ENCODE assay signal across 8 mouse cellular contexts in genomic region chr13:21981803-21982193, GRCm38 (mm10). TPM values are rescaled to one million over a fixed set of nuclear protein-coding genes. Genes with fewer than 3 reads are reported as not detected.
DNase-seq lines count a peak whose midpoint lies in the region; ATAC-seq and TF ChIP-seq lines count a peak whose summit lies in the region.
"Had no signal": no experiment of that assay in that cellular context is flagged by ENCODE, and none has a peak within 500 bp of the region (broad histone marks: within the 10 kb centered on the region; RNA-seq: fewer than 3 reads in every experiment).

No protein-coding gene starts in this region.

- DNase-seq in lung, adult 18-20 months: no peak
- no peak for DNase-seq in forebrain, embryonic 14.5 days (ENCODE audit: low spot score)
- no peak for DNase-seq in limb, embryonic 14.5 days (ENCODE audit: low spot score)
- no peak for DNase-seq in kidney, postnatal 36 days
- DNase-seq in cerebellum, adult 8-10 months: no peak
- DNase-seq: spleen, adult 18-20 months had no signal

- no peaks in the 10 kb centered on the region for H3K9me3 ChIP-seq in lung, embryonic 16.5 days (ENCODE audit: control insufficient read depth, low read length)
- H3K9me3 ChIP-seq in forebrain, embryonic 14.5 days (replicated peaks; ENCODE audit: control insufficient read depth, low read length): no peaks in the 10 kb centered on the region
- H3K9me3 ChIP-seq in limb, embryonic 14.5 days (ENCODE audit: control insufficient read depth, low read length): no peaks in the 10 kb centered on the region
- H3K9me3 ChIP-seq in stomach, embryonic 15.5 days: no peaks in the 10 kb centered on the region

- WGBS in lung, embryonic 16.5 days: 5% methylated on average over 17 of the region's 17 CpGs
- WGBS in forebrain, embryonic 14.5 days: 6% methylated on average over 17 of the region's 17 CpGs
- 3% methylated on average over 17 of the region's 17 CpGs for WGBS in limb, embryonic 14.5 days
- 14% methylated on average over 17 of the region's 17 CpGs for WGBS in stomach, embryonic 15.5 days

- peak overlapping the region; percentile 61 for H3K4me3 ChIP-seq in lung, embryonic 16.5 days (ENCODE audit: low read length)
- H3K4me3 ChIP-seq in forebrain, embryonic 14.5 days (ENCODE audit: low read depth, low read length): peak overlapping the region; percentile 51
- H3K4me3 ChIP-seq in limb, embryonic 14.5 days (replicated peaks; ENCODE audit: low read length): peak overlapping the region; percentile 58
- H3K4me3 ChIP-seq in stomach, embryonic 15.5 days (replicated peaks): peak overlapping the region; percentile 61

- H3K9ac ChIP-seq in lung, embryonic 16.5 days (ENCODE audit: low read length): peak overlapping the region; percentile 79
- H3K9ac ChIP-seq in forebrain, embryonic 14.5 days (ENCODE audit: low read length): peak overlapping the region; percentile 77
- H3K9ac ChIP-seq in limb, embryonic 14.5 days (ENCODE audit: low read depth, low read length, severe bottlenecking): peak overlapping the region; percentile 77
- H3K9ac ChIP-seq in stomach, embryonic 15.5 days: peak overlapping the region; percentile 41

- no peak overlapping the region for H3K27ac ChIP-seq in lung, embryonic 16.5 days (ENCODE audit: low read length)
- H3K27ac ChIP-seq in forebrain, embryonic 14.5 days (ENCODE audit: low read depth, low read length): no peak overlapping the region
- H3K27ac ChIP-seq in limb, embryonic 14.5 days (replicated peaks; ENCODE audit: low read depth, low read length): no peak overlapping the region
- H3K27ac ChIP-seq in stomach, embryonic 15.5 days: no peak overlapping the region

- ATAC-seq in lung, embryonic 16.5 days (ENCODE audit: low read depth): peak; percentile 57; the same call in 1 of the 2 replicates
- ATAC-seq in forebrain, embryonic 14.5 days: peak; percentile 37; the same call in 1 of the 2 replicates
- ATAC-seq in limb, embryonic 14.5 days (ENCODE audit: low FRiP score, low read depth): no peak
- ATAC-seq in stomach, embryonic 15.5 days (ENCODE audit: insufficient read depth, low FRiP score, low read depth): no peak

- peaks cover 5% of the 10 kb centered on the region; the same call in 1 of the 2 replicates for H3K27me3 ChIP-seq in lung, embryonic 16.5 days (ENCODE audit: control insufficient read depth, insufficient read depth, low read depth, low read length)
- peaks cover 33% of the 10 kb centered on the region for H3K27me3 ChIP-seq in forebrain, embryonic 14.5 days (replicated peaks; ENCODE audit: control insufficient read depth, insufficient read depth, low read length)
- H3K27me3 ChIP-seq in limb, embryonic 14.5 days (ENCODE audit: control insufficient read depth, insufficient read depth, low read length): peaks cover 13% of the 10 kb centered on the region; the same call in 1 of the 2 replicates
- H3K27me3 ChIP-seq in stomach, embryonic 15.5 days (replicated peaks): peaks cover 36% of the 10 kb centered on the region

- H3K36me3 ChIP-seq in lung, embryonic 16.5 days (ENCODE audit: control insufficient read depth, insufficient read depth, low read length): no peaks in the 10 kb centered on the region
- H3K36me3 ChIP-seq in forebrain, embryonic 14.5 days (ENCODE audit: control insufficient read depth, insufficient read depth, low read length): no peaks in the 10 kb centered on the region
- no peaks in the 10 kb centered on the region for H3K36me3 ChIP-seq in limb, embryonic 14.5 days (ENCODE audit: control insufficient read depth, insufficient read depth, low read length)
- no peaks in the 10 kb centered on the region for H3K36me3 ChIP-seq in stomach, embryonic 15.5 days

- TF ChIP-seq POLR2A in limb, embryonic 14.5 days (IDR thresholded peaks at IDR 0.05; ENCODE audit: borderline replicate concordance, extremely low read depth, insufficient read depth, insufficient read length): no peak

- peak overlapping the region; percentile 94 for H3K4me2 ChIP-seq in lung, embryonic 16.5 days (ENCODE audit: low read depth, low read length)
- H3K4me2 ChIP-seq in forebrain, embryonic 14.5 days (ENCODE audit: low read length): peak overlapping the region; percentile 97
- peak overlapping the region; percentile 96 for H3K4me2 ChIP-seq in limb, embryonic 14.5 days (replicated peaks; ENCODE audit: low read depth, low read length, severe bottlenecking)
- H3K4me2 ChIP-seq in stomach, embryonic 15.5 days: peak overlapping the region; percentile 98

- H3K4me1 ChIP-seq in lung, embryonic 16.5 days (replicated peaks; ENCODE audit: control insufficient read depth, insufficient read depth, low read length): no peaks in the 10 kb centered on the region
- H3K4me1 ChIP-seq in forebrain, embryonic 14.5 days (ENCODE audit: control insufficient read depth, insufficient read depth, low read length): peaks cover 5% of the 10 kb centered on the region; the same call in 1 of the 2 replicates
- H3K4me1 ChIP-seq in limb, embryonic 14.5 days (ENCODE audit: control insufficient read depth, insufficient read depth, low read length): peaks cover 6% of the 10 kb centered on the region; the same call in 1 of the 2 replicates
- peaks cover 10% of the 10 kb centered on the region; the same call in 1 of the 2 replicates for H3K4me1 ChIP-seq in stomach, embryonic 15.5 days

RNA-seq across cellular contexts. Expression of gene Pom121l2, which starts 0.8 kb away (rescaled TPM):
- 0.16 and 0.18 TPM in 2 replicates for polyA plus RNA-seq in lung, embryonic 16.5 days (2015; fragmentation: Nextera tagmentation; extraction: Ambion mirVana)
- polyA plus RNA-seq in forebrain, embryonic 14.5 days (2014; fragmentation: Nextera tagmentation; extraction: Ambion mirVana): 0.14 TPM in 1 of 2 replicates, not detected in the other
- 0.09 and 0.17 TPM in 2 replicates for polyA plus RNA-seq in limb, embryonic 14.5 days (2012; rRNA removed)
- polyA plus RNA-seq in limb, embryonic 14.5 days (2014; fragmentation: Nextera tagmentation; extraction: Ambion mirVana): 0.11 and 0.18 TPM in 2 replicates
- polyA plus RNA-seq in stomach, embryonic 15.5 days (2015; fragmentation: Nextera tagmentation; extraction: Ambion mirVana): 0.09 and 0.12 TPM in 2 replicates

RNA-seq across cellular contexts. Expression of gene Prss16, which starts 27.7 kb away (rescaled TPM):
- polyA plus RNA-seq in lung, embryonic 16.5 days (2015; fragmentation: Nextera tagmentation; extraction: Ambion mirVana): 10.0 and 26.0 TPM in 2 replicates
- 0.10 TPM in 1 of 2 replicates, not detected in the other for polyA plus RNA-seq in forebrain, embryonic 14.5 days (2014; fragmentation: Nextera tagmentation; extraction: Ambion mirVana)
- polyA plus RNA-seq in limb, embryonic 14.5 days (2012; rRNA removed): 1.1 and 1.6 TPM in 2 replicates
- 0.51 and 0.57 TPM in 2 replicates for polyA plus RNA-seq in limb, embryonic 14.5 days (2014; fragmentation: Nextera tagmentation; extraction: Ambion mirVana)
- polyA plus RNA-seq in stomach, embryonic 15.5 days (2015; fragmentation: Nextera tagmentation; extraction: Ambion mirVana): 0.94 and 1.5 TPM in 2 replicates

RNA-seq across cellular contexts. Expression of gene Zfp184, which starts 36.9 kb away (rescaled TPM):
- 7.9 and 12.5 TPM in 2 replicates for polyA plus RNA-seq in lung, embryonic 16.5 days (2015; fragmentation: Nextera tagmentation; extraction: Ambion mirVana)
- 28.3 and 34.9 TPM in 2 replicates for polyA plus RNA-seq in forebrain, embryonic 14.5 days (2014; fragmentation: Nextera tagmentation; extraction: Ambion mirVana)
- 7.5 and 8.3 TPM in 2 replicates for polyA plus RNA-seq in limb, embryonic 14.5 days (2012; rRNA removed)
- polyA plus RNA-seq in limb, embryonic 14.5 days (2014; fragmentation: Nextera tagmentation; extraction: Ambion mirVana): 12.7 and 17.2 TPM in 2 replicates
- polyA plus RNA-seq in stomach, embryonic 15.5 days (2015; fragmentation: Nextera tagmentation; extraction: Ambion mirVana): 7.8 and 8.5 TPM in 2 replicates

RNA-seq across cellular contexts. Expression of gene Hist1h2ah, which starts 53.6 kb away (rescaled TPM):
- polyA plus RNA-seq in lung, embryonic 16.5 days (2015; fragmentation: Nextera tagmentation; extraction: Ambion mirVana): 2.3 and 15.3 TPM in 2 replicates
- 4.8 and 8.3 TPM in 2 replicates for polyA plus RNA-seq in forebrain, embryonic 14.5 days (2014; fragmentation: Nextera tagmentation; extraction: Ambion mirVana)
- 5.5 and 14.9 TPM in 2 replicates for polyA plus RNA-seq in limb, embryonic 14.5 days (2012; rRNA removed)
- polyA plus RNA-seq in limb, embryonic 14.5 days (2014; fragmentation: Nextera tagmentation; extraction: Ambion mirVana): 6.5 and 22.1 TPM in 2 replicates
- polyA plus RNA-seq in stomach, embryonic 15.5 days (2015; fragmentation: Nextera tagmentation; extraction: Ambion mirVana): 4.9 and 13.3 TPM in 2 replicates

RNA-seq across cellular contexts. Expression of gene Hist1h2bk, which starts 53.9 kb away (rescaled TPM):
- 6.6 and 7.3 TPM in 2 replicates for polyA plus RNA-seq in lung, embryonic 16.5 days (2015; fragmentation: Nextera tagmentation; extraction: Ambion mirVana)
- polyA plus RNA-seq in forebrain, embryonic 14.5 days (2014; fragmentation: Nextera tagmentation; extraction: Ambion mirVana): 2.5 and 3.5 TPM in 2 replicates
- 24.6 and 30.5 TPM in 2 replicates for polyA plus RNA-seq in limb, embryonic 14.5 days (2012; rRNA removed)
- polyA plus RNA-seq in limb, embryonic 14.5 days (2014; fragmentation: Nextera tagmentation; extraction: Ambion mirVana): 6.9 and 7.1 TPM in 2 replicates
- 4.6 and 5.5 TPM in 2 replicates for polyA plus RNA-seq in stomach, embryonic 15.5 days (2015; fragmentation: Nextera tagmentation; extraction: Ambion mirVana)

Comparison
In these comparisons a context has a peak if more than half of its experiments do, and no peak if none do; other contexts are left out.
1. ATAC-seq: peak in lung, embryonic 16.5 days (single experiment) and forebrain, embryonic 14.5 days (single experiment); none in limb, embryonic 14.5 days (single experiment) and stomach, embryonic 15.5 days (single experiment).
2. Peak in every context shown above with its lines, with median percentiles within 50 percentile points of each other: H3K4me2 ChIP-seq, H3K4me3 ChIP-seq and H3K9ac ChIP-seq.